Mouse (Mus musculus) G1E (cell line): ENCODE data around the gene F2.

ENCODE experiments used
- CTCF ChIP-seq: IDR thresholded peaks from 2 replicates; pipeline ENCODE4 v1.5.1; 2012; ENCODE audit warnings: low read depth, low read length, inconsistent platforms, mixed read lengths
- GATA2 ChIP-seq: IDR thresholded peaks from 2 replicates; pipeline ENCODE4 v1.6.1; 2012; ENCODE audit warnings: low read depth, low read length, inconsistent platforms, borderline replicate concordance

GRCm38 (mm10) chr2:91666386-91666910 is 30.2 kb upstream of the F2 start:
- TF ChIP-seq CTCF (no peak), GATA2 (no peak)
